Mouse (Mus musculus) CH12.LX (cell line): ENCODE data around the gene Map2. TPM values are rescaled to one million over a fixed set of nuclear protein-coding genes. Genes with fewer than 3 reads are reported as not detected.

Experiments
- DNase-seq: peaks from one replicate; pipeline ENCODE4 v3.0.0-alpha.2; 2013; ENCODE audit errors: extremely low read depth
- H3K27ac ChIP-seq: 2 replicates; pipeline ENCODE4 v1.5.1; 2012; ENCODE audit warnings: low read depth, mild to moderate bottlenecking, control low read depth, moderate library complexity; ENCODE audit not compliant: insufficient read depth
- H3K27me3 ChIP-seq: replicated peaks from 2 replicates; pipeline ENCODE3; 2012; ENCODE audit warnings: inconsistent platforms
- H3K36me3 ChIP-seq, 2 experiments: replicated peaks in 1 of 2; 2 replicates each; pipeline versions ENCODE3 to v1.6.1; 2012; ENCODE audit warnings: inconsistent platforms in 1 of 2, low read length in 1 of 2, mild to moderate bottlenecking in 1 of 2, mixed read lengths in 1 of 2, moderate library complexity in 1 of 2; ENCODE audit not compliant: control insufficient read depth in 1 of 2, insufficient read depth in 1 of 2
- H3K4me1 ChIP-seq, 2 experiments: 2 replicates each; pipeline ENCODE4 v1.6.1; 2012; ENCODE audit warnings: inconsistent platforms in 1 of 2, moderate library complexity in 1 of 2; ENCODE audit not compliant: insufficient read depth in 2 of 2, control insufficient read depth in 1 of 2
- H3K4me2 ChIP-seq: 2 replicates; pipeline ENCODE4 v1.6.1; 2012; ENCODE audit warnings: low read depth, mild to moderate bottlenecking, control low read depth; ENCODE audit not compliant: poor library complexity, insufficient read depth, severe bottlenecking
- H3K4me3 ChIP-seq, 3 experiments: fragments of 150-350 bp in 1 of 3; sonication (generic) in 1 of 3; replicated peaks in 1 of 3; 2 replicates each; pipeline versions ENCODE3 to v1.5.1; 2011 to 2012; ENCODE audit warnings: low read depth in 2 of 3, low read length in 2 of 3, mild to moderate bottlenecking in 2 of 3, moderate library complexity in 2 of 3, control low read depth in 1 of 3, improper control_type of control experiment in 1 of 3, inconsistent platforms in 1 of 3, mixed read lengths in 1 of 3; ENCODE audit not compliant: poor library complexity in 1 of 3
- H3K79me2 ChIP-seq: replicated peaks from 2 replicates; pipeline ENCODE4 v1.6.1; 2012; ENCODE audit warnings: mild to moderate bottlenecking, moderate library complexity; ENCODE audit not compliant: control insufficient read depth, poor library complexity, insufficient read depth, severe bottlenecking; ENCODE audit errors: extremely low read depth
- H3K9ac ChIP-seq: 2 replicates; pipeline ENCODE4 v1.6.1; 2012; ENCODE audit warnings: low read depth, mild to moderate bottlenecking, control low read depth, moderate library complexity; ENCODE audit not compliant: insufficient read depth
- H3K9me3 ChIP-seq: replicated peaks from 2 replicates; pipeline ENCODE3; 2012; ENCODE audit warnings: low read length, inconsistent platforms, mixed read lengths
- CHD2 ChIP-seq: IDR thresholded peaks from 2 replicates; pipeline ENCODE4 v1.6.1; 2011; ENCODE audit warnings: low read length, improper control_type of control experiment
- KAT2A ChIP-seq: IDR thresholded peaks from 2 replicates; pipeline ENCODE4 v1.6.1; 2012; ENCODE audit warnings: low read length, improper control_type of control experiment, inconsistent platforms; ENCODE audit not compliant: insufficient replicate concordance
- MAFK ChIP-seq: IDR thresholded peaks from 2 replicates; pipeline ENCODE4 v1.6.1; 2011; ENCODE audit warnings: low read length, improper control_type of control experiment; ENCODE audit not compliant: insufficient replicate concordance
- MAX ChIP-seq: IDR thresholded peaks from 2 replicates; pipeline ENCODE4 v1.6.1; 2011; ENCODE audit warnings: low read length, improper control_type of control experiment
- MEF2A ChIP-seq: IDR thresholded peaks from 2 replicates; pipeline ENCODE4 v1.6.1; 2014; ENCODE audit warnings: low read depth, mild to moderate bottlenecking, inconsistent platforms, low read length, improper control_type of control experiment, borderline replicate concordance
- MYC ChIP-seq: IDR thresholded peaks from 2 replicates; pipeline ENCODE4 v1.6.1; 2011; ENCODE audit warnings: low read depth, mild to moderate bottlenecking, improper control_type of control experiment, low read length
- NELFE ChIP-seq: IDR thresholded peaks from 2 replicates; pipeline ENCODE4 v1.6.1; 2011; ENCODE audit warnings: low read depth, low read length, improper control_type of control experiment
- PAX5 ChIP-seq: IDR thresholded peaks from 2 replicates; pipeline ENCODE4 v1.6.1; 2012; ENCODE audit warnings: low read length, inconsistent platforms, mixed read lengths
- POLR2AphosphoS2 ChIP-seq: IDR thresholded peaks from 2 replicates; pipeline ENCODE4 v1.6.1; 2011; ENCODE audit warnings: low read depth, low read length, improper control_type of control experiment
- TBP ChIP-seq: conservative IDR thresholded peaks from 2 replicates; pipeline ENCODE4 v1.6.1; 2011; ENCODE audit warnings: low read depth, low read length, improper control_type of control experiment
- UBTF ChIP-seq: IDR thresholded peaks from 2 replicates; pipeline ENCODE4 v1.6.1; 2012; ENCODE audit warnings: low read depth, mild to moderate bottlenecking, inconsistent platforms, low read length, improper control_type of control experiment, moderate library complexity
- USF1 ChIP-seq: IDR thresholded peaks from 2 replicates; pipeline ENCODE4 v1.6.1; 2014; ENCODE audit warnings: low read depth, mild to moderate bottlenecking, inconsistent platforms, low read length, improper control_type of control experiment
- ZC3H11A ChIP-seq: IDR thresholded peaks from 2 replicates; pipeline ENCODE4 v1.6.1; 2012; ENCODE audit warnings: low read depth, mild to moderate bottlenecking, inconsistent platforms, low read length, improper control_type of control experiment
- ZKSCAN1 ChIP-seq: IDR thresholded peaks from 2 replicates; pipeline ENCODE4 v1.6.1; 2012; ENCODE audit warnings: low read depth, inconsistent platforms, low read length, improper control_type of control experiment, borderline replicate concordance
- ZMIZ1 ChIP-seq: IDR thresholded peaks from 2 replicates; pipeline ENCODE4 v1.6.1; 2012; ENCODE audit warnings: low read depth, mild to moderate bottlenecking, inconsistent platforms, low read length, improper control_type of control experiment
- ZNF384 ChIP-seq: IDR thresholded peaks from 2 replicates; pipeline ENCODE4 v1.6.1; 2012; ENCODE audit warnings: low read depth, low read length, improper control_type of control experiment, inconsistent platforms
- dilution Hi-C: fragments of 300-500 bp; cut with MboI; formaldehyde crosslinking; loops from 2 replicates; pipeline ENCODE4 v1.14.3; 2020; ENCODE audit warnings: low sequenced_read_pairs; ENCODE audit not compliant: extremely low pct_unique_long_range_greater_than_20kb, extremely low pct_ligation_motif_present
- in situ Hi-C: fragments of 300-500 bp; cut with MboI; formaldehyde crosslinking; loops from 3 replicates; pipeline ENCODE4 v1.14.3; 2019; ENCODE audit warnings: low sequenced_read_pairs, low pct_ligation_motif_present, low pct_unique_long_range_greater_than_20kb, mixed read lengths
- polyA plus RNA-seq: library from polyadenylated mRNA; unstranded; fragments of >175 nt; gene quantifications from 2 replicates; pipeline ENCODE4 v1.2.1, GENCODE M21; 2012; ENCODE audit warnings: low read depth; ENCODE audit not compliant: insufficient read length
- total RNA-seq, 2 experiments: library from RNA; depleted of rRNA; stranded (reverse); fragments of 300-350 nt in 1 of 2; fragments of >200 nt in 1 of 2; gene quantifications; 2 replicates each; pipeline ENCODE4 v1.2.3; 2012 to 2014

Map2 gene
- total and polyA plus RNA-seq, 3 experiments = 1.5 to 6.5 (median 5.9) TPM

DNA sequence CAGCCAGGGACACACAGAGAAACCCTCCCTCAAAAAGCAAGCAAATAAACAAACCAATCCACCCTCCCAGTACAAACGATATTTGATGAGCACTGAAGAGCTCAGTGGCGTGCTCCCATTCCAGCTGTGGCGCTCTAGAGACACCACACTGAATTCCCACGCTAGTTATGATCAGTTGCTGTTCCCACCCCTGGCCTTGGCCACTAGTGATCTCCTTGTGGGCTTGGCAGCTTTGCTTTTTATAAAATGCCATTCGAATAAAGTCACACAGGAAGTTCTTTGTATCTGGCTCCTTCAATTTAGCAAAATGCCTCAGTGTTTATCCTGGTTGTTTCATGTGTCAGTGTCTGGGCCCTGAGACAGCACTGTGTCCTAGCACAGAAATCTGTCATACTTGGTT is 6.4 kb upstream of the Map2 start:
- H3K4me2 ChIP-seq = no peak overlapping the region
- no peaks in the 10 kb centered on the region for H3K36me3 ChIP-seq
- no peaks in the 10 kb centered on the region for H3K9me3 ChIP-seq
- no peak overlapping the region for H3K9ac ChIP-seq
- H3K27me3 ChIP-seq = no peaks in the 10 kb centered on the region
- H3K27ac ChIP-seq = no peak overlapping the region
- peaks cover 0 to 3% of the 10 kb centered on the region in 2 experiments; a peak in 1 of 4 replicates for H3K4me1 ChIP-seq
- dilution Hi-C loops = no loop called here
- in situ Hi-C loops = no loop called here
- DNase-seq = no peak
- H3K79me2 ChIP-seq = no peaks in the 10 kb centered on the region
- TF ChIP-seq CHD2 (no peak), PAX5 (no peak), UBTF (no peak), MAFK (no peak), TBP (no peak), MAX (no peak), MEF2A (no peak)
- no peak overlapping the region for H3K4me3 ChIP-seq

DNA sequence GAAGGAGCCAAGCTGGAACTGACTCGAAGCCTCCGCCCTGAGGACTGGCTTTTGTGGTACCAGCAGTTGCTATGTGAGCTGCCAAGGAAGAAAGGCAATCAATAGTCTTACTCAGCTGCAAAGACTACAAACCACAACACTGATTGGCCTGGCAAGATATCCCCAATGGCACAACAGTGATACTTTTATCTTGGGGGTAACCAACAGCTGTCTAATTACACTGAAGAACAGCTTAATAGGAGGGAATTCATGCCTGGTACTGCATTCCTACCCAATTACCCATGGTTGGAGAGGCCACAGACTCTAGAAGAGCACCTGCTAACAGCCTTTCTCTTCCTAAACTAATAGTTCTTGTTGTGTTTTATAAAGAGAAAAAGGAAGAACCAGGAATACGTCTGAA is 2.9 kb upstream of the Map2 start:
- Histone ChIP-seq H3K4me3 (no peak overlapping the region), H3K9me3 (no peaks in the 10 kb centered on the region), H3K79me2 (no peaks in the 10 kb centered on the region), H3K27ac (no peak overlapping the region), H3K36me3 (no peaks in the 10 kb centered on the region), H3K4me1 (peaks cover 0 to 17% of the 10 kb centered on the region in 2 experiments; a peak in 2 of 4 replicates), H3K9ac (no peak overlapping the region), H3K27me3 (no peaks in the 10 kb centered on the region), H3K4me2 (no peak overlapping the region)
- dilution Hi-C loops = no loop called here
- DNase-seq = no peak
- in situ Hi-C loops = no loop called here
- TF ChIP-seq ZMIZ1 (no peak), ZC3H11A (no peak), TBP (no peak), POLR2AphosphoS2 (no peak), ZKSCAN1 (no peak), MYC (no peak), KAT2A (no peak), MAX (no peak), ZNF384 (no peak), USF1 (no peak), NELFE (no peak)
- TF ChIP-seq, all 38 proteins: peak for 0
